Mouse (Mus musculus): ENCODE results near the gene Igsf23.
"Not testable (repeated sequence)": the region's sequence is repeated elsewhere in the genome, so short reads cannot be mapped to it uniquely, and the experiment has no call there.

Igsf23 gene

GRCm38 (mm10) chr7:19935171-19935751 is 15.3 kb downstream of the Igsf23 start:
- DNase-seq (ENCODE audit: low read depth, low spot score) = no peak

- no peak for DNase-seq (ENCODE audit: low read depth, low spot score)
Measured at GRCm38 (mm10) chr7:19932877-19933809, 17.4 kb downstream of the Igsf23 start.

- no peak for DNase-seq (ENCODE audit: low read depth, low spot score)
Measured at GRCm38 (mm10) chr7:19932133-19932876, 18.3 kb downstream of the Igsf23 start.

GRCm38 (mm10) chr7:19930481-19930880 is 20.1 kb downstream of the Igsf23 start:
- DNase-seq (ENCODE audit: low read depth, low spot score) = not testable (repeated sequence)

GRCm38 (mm10) chr7:19928486-19928885 is 22.1 kb downstream of the Igsf23 start:
- DNase-seq (ENCODE audit: low read depth, low spot score) = no peak

GRCm38 (mm10) chr7:19926849-19927480 is 23.6 kb downstream of the Igsf23 start:
- DNase-seq (ENCODE audit: low read depth, low spot score) = no peak

GRCm38 (mm10) chr7:19925376-19925775 is 25.2 kb downstream of the Igsf23 start:
- DNase-seq (ENCODE audit: low read depth, low spot score) = no peak

GRCm38 (mm10) chr7:19923797-19924196 is 26.8 kb downstream of the Igsf23 start:
- DNase-seq (ENCODE audit: low read depth, low spot score) = peak; percentile 40

GRCm38 (mm10) chr7:19923354-19923753 is 27.2 kb downstream of the Igsf23 start:
- no peak for DNase-seq (ENCODE audit: low read depth, low spot score)

GRCm38 (mm10) chr7:19920506-19921261 is 29.9 kb downstream of the Igsf23 start, which contains the start of gene Pvr:
Pvr (minus strand) TSS chr7:19921160.
- DNase-seq (ENCODE audit: low read depth, low spot score) = peak; percentile 73

- no peak for DNase-seq (ENCODE audit: low read depth, low spot score)
Measured at GRCm38 (mm10) chr7:19920166-19920505, 30.4 kb downstream of the Igsf23 start.

GRCm38 (mm10) chr7:19914558-19914957 is 36.0 kb downstream of the Igsf23 start:
- DNase-seq (ENCODE audit: low read depth, low spot score) = no peak

GRCm38 (mm10) chr7:19911695-19912524 is 38.6 kb downstream of the Igsf23 start:
- no peak for DNase-seq (ENCODE audit: low read depth, low spot score)

GRCm38 (mm10) chr7:19911292-19911658 is 39.3 kb downstream of the Igsf23 start:
- DNase-seq (ENCODE audit: low read depth, low spot score) = no peak

GRCm38 (mm10) chr7:19910421-19911291 is 39.9 kb downstream of the Igsf23 start:
- DNase-seq (ENCODE audit: low read depth, low spot score) = peak; percentile 68

GRCm38 (mm10) chr7:19889881-19890280 is 60.7 kb downstream of the Igsf23 start:
- DNase-seq (ENCODE audit: low read depth, low spot score) = peak; percentile 29

- no peak for DNase-seq (ENCODE audit: low read depth, low spot score)
Measured at GRCm38 (mm10) chr7:19887849-19888248, 62.7 kb downstream of the Igsf23 start, which contains the start of gene Ceacam19. Ceacam19 (minus strand) TSS chr7:19887965.
